Mouse (Mus musculus) right cerebral cortex, postnatal 10 days (tissue): Measurements from ENCODE around the gene Efemp2.

Source experiments
- DNase-seq, 2 experiments: peaks; one replicate each; pipeline ENCODE4 v3.0.0; 2021; ENCODE audit warnings: low spot score in 2 of 2

The Efemp2 gene

GRCm38 (mm10) chr19:5496052-5496370 is 22.3 kb downstream of the Efemp2 start:
- DNase-seq: no peak

DNA sequence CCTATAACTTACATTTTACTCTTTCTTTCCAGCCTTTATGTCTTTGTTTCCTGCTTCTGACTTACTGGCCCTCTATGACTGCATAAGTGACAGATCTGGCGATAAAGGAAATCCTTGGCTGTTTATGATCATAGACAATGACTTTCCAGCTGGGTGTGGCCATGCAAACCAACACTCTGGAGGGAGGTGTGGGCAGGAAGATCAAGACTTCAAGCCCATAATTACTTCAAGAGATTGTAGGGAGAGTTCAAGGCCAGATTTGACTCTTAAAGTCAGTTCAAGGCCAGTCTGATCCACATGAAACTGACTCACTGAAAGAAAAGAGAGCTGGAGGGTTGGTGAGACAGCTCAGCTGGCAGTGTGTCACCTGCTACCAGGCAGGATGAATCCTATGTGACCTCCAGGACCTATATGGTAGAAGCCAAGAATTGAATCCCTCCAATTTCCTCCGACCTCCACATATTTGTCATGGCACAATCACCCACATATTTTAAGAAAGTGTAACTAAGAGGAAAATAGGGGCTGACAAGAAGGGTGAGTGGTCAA is 26.6 kb downstream of the Efemp2 start:
- DNase-seq: no peak

DNA sequence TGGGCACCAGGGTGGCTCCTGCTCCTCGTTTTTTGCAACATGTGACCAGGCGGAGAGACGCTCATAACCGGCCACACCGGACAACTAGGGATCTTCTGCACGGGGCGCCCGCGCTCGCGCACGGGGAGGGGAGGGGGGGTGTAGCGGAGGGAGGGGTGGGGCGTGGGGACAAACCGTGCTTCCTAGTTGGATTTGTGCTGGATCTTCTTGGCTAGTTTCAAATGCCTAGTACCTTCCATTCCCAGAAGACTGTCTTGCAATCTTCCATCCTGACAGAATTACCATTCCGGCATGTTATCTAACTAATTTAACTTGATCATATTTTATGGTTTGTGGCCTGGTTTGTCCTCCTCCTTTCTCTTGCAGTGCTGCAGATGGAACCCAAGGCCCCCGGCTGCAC is 29.9 kb downstream of the Efemp2 start, which contains the start of gene 1700020D05Rik:
TSS of gene 1700020D05Rik (minus strand) at position 101 of the 400 bp plus-strand sequence.
- DNase-seq: no peak

DNA sequence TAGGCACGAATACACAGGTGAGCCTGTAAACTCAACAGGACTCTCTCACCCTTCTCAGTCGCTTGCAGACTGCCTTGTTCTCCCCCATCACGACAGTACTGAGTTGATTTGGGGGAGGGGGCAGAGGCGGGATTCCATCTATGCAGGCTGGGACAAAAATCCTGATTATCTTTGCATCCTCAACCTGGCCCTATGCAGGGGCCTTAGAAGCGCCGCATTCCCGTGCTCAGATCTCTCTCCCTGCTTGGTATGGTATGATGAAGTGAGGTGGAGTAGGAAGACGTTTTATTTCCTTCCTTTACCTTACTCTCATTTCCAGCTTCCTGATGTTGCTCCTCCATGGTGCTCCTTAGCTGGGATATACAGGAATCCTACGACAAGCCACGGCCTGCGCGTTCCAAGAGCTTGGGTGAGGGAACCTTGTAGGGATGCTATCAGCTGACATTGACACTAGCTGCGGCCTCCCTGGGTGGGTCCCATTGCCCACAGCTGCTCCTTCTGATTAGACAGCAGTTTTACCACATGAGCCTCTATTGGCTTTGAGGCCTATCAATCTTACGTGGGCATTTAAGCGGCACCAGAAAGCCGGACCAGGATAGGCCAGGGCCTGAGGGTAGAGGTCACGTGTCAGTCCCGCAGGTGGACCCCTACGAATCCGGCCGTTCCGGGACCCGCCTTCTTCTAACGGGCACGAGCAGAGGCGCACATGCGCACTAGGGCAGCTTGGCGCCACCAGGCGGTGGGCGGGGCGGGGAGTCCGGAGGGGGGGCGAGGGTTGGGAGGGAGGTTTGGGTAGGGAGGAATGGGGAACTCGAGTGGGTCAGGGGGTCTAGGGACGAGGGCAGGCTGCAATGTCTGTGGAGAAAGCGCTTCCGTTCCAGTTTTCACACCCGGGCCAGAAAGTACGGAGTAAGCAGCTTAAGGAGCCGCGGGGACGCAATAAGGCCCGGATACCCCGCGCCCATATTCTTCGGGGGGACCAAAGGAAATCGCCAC is 36.6 kb downstream of the Efemp2 start, which contains the start of gene Snx32:
TSS of gene Snx32 (minus strand) at position 508 of the 996 bp plus-strand sequence.
- DNase-seq: peak; percentile 100

DNA sequence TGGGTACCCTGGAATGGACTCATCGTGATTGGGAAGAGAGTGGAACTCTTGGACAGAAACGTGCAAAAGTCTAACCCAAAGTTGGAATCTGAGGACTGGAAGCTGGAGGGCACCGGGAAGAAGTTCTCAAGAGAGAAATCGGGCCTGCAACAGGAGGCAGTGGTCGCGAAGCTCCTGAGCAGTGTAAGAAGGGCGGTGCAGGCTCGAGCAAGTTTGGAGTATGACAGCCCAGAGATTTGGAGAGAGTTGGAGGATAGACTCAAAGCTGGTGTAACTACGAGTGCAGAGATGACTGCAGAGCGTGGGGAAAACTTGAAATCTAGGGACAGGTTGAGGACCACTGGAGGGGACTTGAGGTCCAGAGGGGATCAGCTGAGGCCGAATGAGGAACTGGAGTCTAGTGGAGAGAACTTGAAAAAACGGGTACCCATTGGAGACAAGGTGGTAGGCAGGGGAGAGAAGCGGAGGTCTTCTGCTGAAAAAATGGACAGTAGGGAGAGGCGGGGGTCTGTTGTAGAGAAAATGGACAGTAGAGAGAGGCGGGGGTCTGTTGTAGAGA is 37.4 kb downstream of the Efemp2 start:
- DNase-seq: no peak

GRCm38 (mm10) chr19:5512091-5513004 is 38.6 kb downstream of the Efemp2 start:
- no peak for DNase-seq

- DNase-seq: no peak
Observed at GRCm38 (mm10) chr19:5513005-5513349, 39.2 kb downstream of the Efemp2 start.

- DNase-seq: no peak
Observed at GRCm38 (mm10) chr19:5515840-5516777, 42.4 kb downstream of the Efemp2 start.

DNA sequence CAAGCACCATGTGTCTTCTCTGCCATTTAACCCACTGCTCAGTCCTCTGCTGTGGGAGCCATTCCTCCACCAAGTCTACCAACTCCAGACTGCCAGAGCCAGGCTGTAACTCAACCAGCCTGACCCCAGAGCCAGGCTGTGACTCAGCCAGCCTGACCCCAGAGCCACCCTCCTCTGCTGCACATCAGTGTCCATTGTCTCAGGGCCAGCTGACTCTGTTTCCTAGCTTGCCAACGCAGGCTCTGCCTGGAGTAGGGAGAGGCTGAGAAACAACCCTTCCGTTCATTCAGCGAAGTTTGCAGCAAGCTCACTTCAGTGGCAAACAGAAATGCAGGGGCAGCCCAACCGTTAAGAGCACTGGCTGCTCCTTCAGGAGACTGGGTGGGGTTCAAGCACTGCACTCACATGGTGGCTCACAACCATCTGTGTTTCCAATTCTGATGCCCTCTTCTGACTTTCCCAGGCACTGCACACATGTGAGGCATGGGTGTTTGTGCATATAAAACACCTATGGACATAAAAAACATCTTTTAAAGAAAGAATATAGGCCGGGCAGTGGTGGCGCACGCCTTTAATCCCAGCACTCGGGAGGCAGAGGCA is 43.3 kb downstream of the Efemp2 start:
- DNase-seq: no peak

DNA sequence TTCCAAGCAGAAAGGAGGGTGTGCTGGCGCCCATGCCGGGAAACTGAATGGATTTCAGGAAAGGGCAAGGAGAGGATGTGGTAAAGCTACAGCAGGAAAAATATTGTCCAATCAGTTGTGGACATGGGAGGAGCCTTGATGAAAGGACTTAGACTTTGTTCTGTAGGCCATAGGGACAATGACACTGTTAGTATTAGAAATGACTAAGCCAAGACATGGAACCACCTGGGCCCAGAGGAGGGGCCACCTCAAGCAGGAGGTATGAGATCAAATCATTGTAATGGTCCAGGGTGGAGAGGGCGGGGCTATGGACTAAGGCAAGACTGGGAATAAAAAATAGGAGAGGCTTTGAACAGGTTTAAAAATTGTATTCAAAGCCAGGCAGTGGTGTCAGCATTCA is 45.0 kb downstream of the Efemp2 start:
- no peak for DNase-seq

- no peak for DNase-seq
Observed at GRCm38 (mm10) chr19:5525204-5525603, 51.5 kb downstream of the Efemp2 start.

GRCm38 (mm10) chr19:5529325-5530137 is 55.8 kb downstream of the Efemp2 start:
- peak; percentile 89 to 93 for DNase-seq

DNA sequence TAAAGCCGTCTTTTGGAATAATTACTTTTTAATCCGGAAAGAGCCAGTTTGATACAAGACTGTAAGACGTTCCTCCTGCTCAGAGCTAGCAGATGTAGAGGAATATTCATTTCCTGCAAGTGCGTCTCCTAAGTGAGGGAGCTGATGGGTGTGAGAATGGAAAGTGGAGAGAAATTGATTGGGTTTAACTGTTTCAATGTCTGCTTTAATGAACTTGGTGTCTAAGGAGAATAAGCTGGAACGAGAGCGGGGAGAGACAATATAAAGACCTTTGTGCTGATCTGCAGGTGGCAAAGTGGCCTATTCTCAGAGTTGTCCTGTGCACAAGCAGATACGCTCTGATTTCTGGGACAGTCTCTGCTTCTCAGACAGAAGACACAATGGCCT is 56.4 kb downstream of the Efemp2 start:
- DNase-seq: no peak
